Mouse (Mus musculus) liver, embryonic 16.5 days (tissue): ENCODE measurements around the gene Fbxl15. TPM values are rescaled to one million over a fixed set of nuclear protein-coding genes. Genes with fewer than 3 reads are reported as not detected.

Source experiments
- ATAC-seq: fragments of 200-750 bp; cut with Nextera tagmentation; 2 replicates; pipeline ENCODE4 v1.8.0; 2017; ENCODE audit warnings: low read depth, mild to moderate bottlenecking, moderate number of reproducible peaks, moderate library complexity
- H3K27ac ChIP-seq: fragments of 300-500 bp; sonication (generic); 2 replicates; pipeline ENCODE4 v1.5.1; 2014; ENCODE audit warnings: mild to moderate bottlenecking, low read length
- H3K27me3 ChIP-seq: fragments of 300-500 bp; sonication (generic); 2 replicates; pipeline ENCODE4 v1.6.1; 2014; ENCODE audit warnings: low read depth, low read length, mixed read lengths; ENCODE audit not compliant: control insufficient read depth, insufficient read depth
- H3K36me3 ChIP-seq: fragments of 300-500 bp; sonication (generic); 2 replicates; pipeline ENCODE4 v1.6.1; 2014; ENCODE audit warnings: mild to moderate bottlenecking; ENCODE audit not compliant: control insufficient read depth, insufficient read depth
- H3K4me1 ChIP-seq: fragments of 300-500 bp; sonication (generic); 2 replicates; pipeline ENCODE4 v1.6.1; 2014; ENCODE audit warnings: low read depth, low read length, mixed read lengths; ENCODE audit not compliant: control insufficient read depth
- H3K4me2 ChIP-seq: fragments of 300-500 bp; sonication (generic); 2 replicates; pipeline ENCODE4 v1.6.1; 2014; ENCODE audit warnings: low read depth, low read length, mixed read lengths
- H3K4me3 ChIP-seq: fragments of 300-500 bp; sonication (generic); 2 replicates; pipeline ENCODE4 v1.5.1; 2014; ENCODE audit warnings: low read depth, mild to moderate bottlenecking, low read length
- H3K9ac ChIP-seq: fragments of 300-500 bp; sonication (generic); 2 replicates; pipeline ENCODE4 v1.6.1; 2014; ENCODE audit warnings: low read depth, low read length
- H3K9me3 ChIP-seq: fragments of 300-500 bp; sonication (generic); replicated peaks from 2 replicates; pipeline ENCODE4 v1.6.1; 2016; ENCODE audit warnings: low read length; ENCODE audit not compliant: control insufficient read depth
- WGBS: fragments of 180-500 bp; shearing (Covaris S2); extraction: QIAGEN DNeasy Blood & Tissue Kit; methylation state at CpG from one replicate; pipeline ENCODE4 v1.1.7; 2014; ENCODE audit not compliant: insufficient replicate concordance; 5-methylcytosine and 5-hydroxymethylcytosine counted together
- polyA plus RNA-seq: library from polyadenylated mRNA; unstranded; fragments of >200 nt; fragmentation: Nextera tagmentation; extraction: Ambion mirVana; gene quantifications from 2 replicates; pipeline ENCODE4 v1.2.1, GENCODE M21; 2015

The Fbxl15 gene
- polyA plus RNA-seq = 11.1 and 11.6 TPM in 2 replicates

DNA sequence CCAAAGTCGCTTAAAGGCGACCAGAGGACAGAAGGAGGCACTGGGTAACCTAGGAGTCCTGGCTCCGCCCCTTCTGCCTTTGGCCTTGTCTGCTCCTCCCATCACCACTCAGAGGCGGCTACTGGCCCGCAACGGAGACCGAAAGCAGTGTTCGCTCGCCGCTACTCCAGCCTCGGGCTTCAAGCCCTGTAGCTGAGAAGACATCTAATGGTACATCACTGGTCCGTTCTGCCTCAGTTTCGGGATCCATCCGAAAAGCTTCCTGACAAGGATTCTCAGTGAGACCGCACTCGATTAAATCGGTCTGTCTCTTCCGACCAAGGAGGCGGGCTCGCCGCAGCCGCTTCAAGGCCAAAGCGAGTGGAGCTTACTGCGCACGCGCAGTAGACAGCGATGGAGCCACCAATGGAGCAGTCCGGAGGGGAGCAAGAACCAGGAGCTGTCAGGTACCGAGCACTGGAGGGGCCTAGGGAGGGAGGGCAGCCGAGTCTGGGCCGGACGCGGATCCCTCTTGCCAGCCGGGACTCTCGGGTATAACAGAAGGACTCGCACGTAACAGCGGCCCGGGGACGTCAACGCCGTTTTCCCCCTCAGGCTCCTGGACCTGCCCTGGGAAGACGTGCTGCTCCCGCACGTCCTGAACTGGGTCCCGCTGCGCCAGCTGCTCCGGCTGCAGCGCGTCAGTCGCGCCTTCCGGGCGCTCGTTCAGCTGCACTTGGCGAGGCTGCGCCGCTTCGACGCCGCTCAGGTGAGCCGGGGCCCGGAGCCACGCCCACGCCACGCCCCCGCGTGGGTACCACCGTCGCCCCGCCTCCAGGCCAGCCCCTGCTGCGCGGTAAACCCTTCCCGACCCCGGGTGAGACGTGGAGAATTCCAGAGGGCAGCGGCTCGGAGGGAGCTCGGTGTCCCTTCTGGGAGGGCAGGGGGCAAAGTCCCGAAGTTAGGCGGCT, at the start of gene Fbxl15:
Gene Fbxl15, plus strand, starts transcription at position 104 of the 950 bp plus-strand sequence.
- 0 out of 2 replicates have a peak, but pooled peaks cover 3% of the 10 kb centered on the region for H3K36me3 ChIP-seq

DNA sequence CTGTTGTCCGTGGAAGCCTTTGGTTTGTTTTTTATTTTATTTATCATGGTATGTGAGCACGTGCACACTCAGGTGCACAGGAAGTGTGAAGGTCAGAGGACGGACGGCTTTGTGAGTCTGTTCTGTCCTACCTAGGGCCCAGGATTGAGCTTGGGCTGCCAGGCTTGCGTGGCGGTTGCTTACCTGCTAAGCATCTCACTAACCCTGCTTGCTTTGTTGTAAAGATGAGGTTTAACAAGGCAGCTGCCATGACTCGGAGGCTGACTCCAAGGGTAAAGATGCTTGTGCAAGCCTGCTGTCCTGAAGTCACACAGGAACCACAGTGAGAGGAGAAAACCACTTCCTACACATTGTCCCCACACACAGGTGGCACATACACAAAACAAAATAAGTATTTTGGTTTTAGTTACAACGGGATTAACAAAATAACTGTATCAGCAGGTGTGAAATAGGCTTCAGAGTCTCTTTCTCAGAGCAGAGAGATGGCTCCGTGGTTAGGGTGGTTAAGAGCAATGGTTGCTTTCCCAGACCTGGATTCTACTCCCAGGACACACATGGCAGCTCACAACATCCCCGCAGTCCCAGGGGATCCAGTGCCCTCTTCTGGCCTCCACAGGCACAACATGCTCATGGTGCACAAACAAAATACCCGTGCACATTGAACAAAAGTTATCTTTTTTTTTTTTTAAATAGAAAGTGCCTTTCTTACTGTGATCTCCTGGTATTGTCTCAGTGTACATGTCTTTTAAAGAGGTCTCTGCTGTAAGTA, 45.7 kb upstream of the Fbxl15 start:
- no peaks in the 10 kb centered on the region for H3K9me3 ChIP-seq
- no peaks in the 10 kb centered on the region for H3K27me3 ChIP-seq
- no peaks in the 10 kb centered on the region for H3K4me1 ChIP-seq
- no peak overlapping the region for H3K9ac ChIP-seq
- H3K27ac ChIP-seq = no peak overlapping the region
- H3K4me2 ChIP-seq = no peak overlapping the region
- WGBS = 82% methylated on average over 11 of the region's 11 CpGs
- H3K36me3 ChIP-seq = peaks cover 30% of the 10 kb centered on the region
- ATAC-seq = no peak
- H3K4me3 ChIP-seq = no peak overlapping the region

More for the DNA sequence above, at the start of gene Fbxl15:
- H3K4me1 ChIP-seq = peaks cover 33% of the 10 kb centered on the region
- WGBS = under 1% methylated on average over 81 of the region's 81 CpGs
- H3K4me2 ChIP-seq = peak within 1 kb of the TSS; percentile 100
- H3K9ac ChIP-seq = peak within 1 kb of the TSS; percentile 68
- H3K4me3 ChIP-seq = peak within 1 kb of the TSS; percentile 69
- H3K27me3 ChIP-seq = peaks cover 43% of the 10 kb centered on the region
- peak; percentile 88 for ATAC-seq
- peak within 1 kb of the TSS; percentile 83 for H3K27ac ChIP-seq
- no peaks in the 10 kb centered on the region for H3K9me3 ChIP-seq

DNA sequence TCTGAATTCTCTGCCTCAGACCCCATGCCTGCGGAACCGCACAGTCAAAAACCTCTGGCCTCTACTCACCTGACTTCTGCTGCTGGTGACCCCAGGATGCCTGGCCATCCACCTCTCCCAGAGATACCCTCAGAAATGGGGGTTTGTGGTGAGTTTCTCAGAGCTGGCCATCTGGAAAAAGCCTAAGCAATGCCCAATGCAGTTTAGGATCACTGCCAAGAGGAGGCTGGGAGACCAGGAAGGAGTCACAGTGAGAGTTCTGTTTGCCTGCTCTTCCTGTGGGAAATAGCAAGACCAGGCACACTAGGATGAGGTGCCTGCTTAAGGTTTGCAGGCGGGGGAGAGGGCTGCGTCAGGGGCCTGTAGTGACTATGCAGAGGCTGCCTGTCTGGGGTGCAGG, 43.3 kb upstream of the Fbxl15 start:
- no peak for ATAC-seq
- no peak overlapping the region for H3K27ac ChIP-seq
- peaks cover 30% of the 10 kb centered on the region for H3K36me3 ChIP-seq
- no peaks in the 10 kb centered on the region for H3K9me3 ChIP-seq
- no peaks in the 10 kb centered on the region for H3K4me1 ChIP-seq
- 79% methylated on average over 4 of the region's 4 CpGs for WGBS
- no peak overlapping the region for H3K4me2 ChIP-seq
- H3K9ac ChIP-seq = no peak overlapping the region
- H3K27me3 ChIP-seq = no peaks in the 10 kb centered on the region
- no peak overlapping the region for H3K4me3 ChIP-seq

DNA sequence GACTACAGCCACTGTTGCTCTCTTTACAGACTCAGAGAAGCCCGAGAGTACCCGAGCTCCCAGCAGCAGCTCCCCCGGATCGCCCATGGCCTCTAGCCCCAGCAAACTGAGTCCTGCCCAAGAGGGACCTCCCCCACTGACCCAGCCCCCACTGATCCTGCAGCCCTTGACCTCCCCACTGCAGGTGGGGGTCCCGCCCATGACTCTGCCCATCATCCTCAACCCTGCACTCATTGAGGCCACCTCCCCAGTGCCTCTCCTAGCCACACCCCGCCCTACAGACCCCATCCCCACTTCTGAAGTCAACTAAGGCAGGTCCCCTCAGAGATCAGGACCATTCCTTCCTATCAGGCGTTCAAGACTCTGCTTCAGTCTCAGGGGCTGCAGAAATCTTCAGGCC, 42.4 kb upstream of the Fbxl15 start:
- WGBS = 74% methylated on average over 7 of the region's 7 CpGs
- no peak overlapping the region for H3K4me3 ChIP-seq
- peaks cover 30% of the 10 kb centered on the region for H3K36me3 ChIP-seq
- ATAC-seq = no peak
- no peaks in the 10 kb centered on the region for H3K4me1 ChIP-seq
- no peak overlapping the region for H3K9ac ChIP-seq
- no peaks in the 10 kb centered on the region for H3K9me3 ChIP-seq
- H3K27me3 ChIP-seq = no peaks in the 10 kb centered on the region
- no peak overlapping the region for H3K4me2 ChIP-seq
- no peak overlapping the region for H3K27ac ChIP-seq

DNA sequence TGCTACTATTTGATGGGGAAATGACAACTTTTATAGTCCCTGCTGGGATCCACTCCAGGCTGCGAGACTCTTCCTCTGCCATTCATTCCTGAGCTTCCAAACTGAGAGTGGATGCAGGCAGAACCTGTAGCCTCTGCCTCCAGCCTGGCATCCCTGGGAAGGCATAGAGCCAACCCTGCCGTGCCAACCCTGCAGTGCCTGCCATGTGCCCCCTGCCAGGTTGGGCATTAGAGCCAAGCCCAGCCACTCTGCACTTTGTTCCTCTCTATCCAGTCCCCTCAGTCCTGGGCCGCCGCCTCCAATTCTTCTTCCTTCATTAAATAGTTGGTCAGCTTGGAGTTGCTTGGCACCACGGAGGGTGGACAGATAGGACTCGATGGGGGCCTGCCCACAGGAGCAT, 41.9 kb upstream of the Fbxl15 start:
- H3K4me2 ChIP-seq = no peak overlapping the region
- H3K36me3 ChIP-seq = peaks cover 30% of the 10 kb centered on the region
- H3K4me1 ChIP-seq = no peaks in the 10 kb centered on the region
- no peaks in the 10 kb centered on the region for H3K27me3 ChIP-seq
- no peak for ATAC-seq
- no peak overlapping the region for H3K4me3 ChIP-seq
- 87% methylated on average over 6 of the region's 6 CpGs for WGBS
- no peak overlapping the region for H3K27ac ChIP-seq
- H3K9ac ChIP-seq = no peak overlapping the region
- H3K9me3 ChIP-seq = no peaks in the 10 kb centered on the region

DNA sequence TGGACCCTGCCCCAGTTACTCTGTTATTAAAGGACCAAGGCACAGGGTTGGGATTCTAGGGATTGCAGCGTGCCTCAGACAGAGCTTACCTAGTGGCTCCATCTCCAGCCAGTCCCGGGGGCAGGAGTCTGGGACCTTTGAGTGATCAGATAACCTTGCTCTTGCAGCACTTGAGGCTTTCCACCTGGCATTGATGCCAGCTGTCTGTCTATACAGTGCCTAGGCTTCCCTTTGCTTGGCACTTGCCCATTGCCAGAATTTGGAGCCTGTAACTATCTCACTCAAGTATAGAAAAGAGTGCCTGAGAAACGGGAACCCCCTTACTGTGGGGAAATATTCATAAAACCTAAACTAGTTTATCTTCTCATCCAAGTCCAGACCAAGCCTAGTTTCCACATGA, 41.1 kb upstream of the Fbxl15 start:
- Histone ChIP-seq H3K4me3 (no peak overlapping the region), H3K9me3 (no peaks in the 10 kb centered on the region), H3K4me1 (no peaks in the 10 kb centered on the region), H3K9ac (no peak overlapping the region), H3K36me3 (peaks cover 24% of the 10 kb centered on the region), H3K27me3 (no peaks in the 10 kb centered on the region), H3K27ac (no peak overlapping the region), H3K4me2 (no peak overlapping the region)
- WGBS = 70% methylated on average over 3 of the region's 3 CpGs
- ATAC-seq = no peak

DNA sequence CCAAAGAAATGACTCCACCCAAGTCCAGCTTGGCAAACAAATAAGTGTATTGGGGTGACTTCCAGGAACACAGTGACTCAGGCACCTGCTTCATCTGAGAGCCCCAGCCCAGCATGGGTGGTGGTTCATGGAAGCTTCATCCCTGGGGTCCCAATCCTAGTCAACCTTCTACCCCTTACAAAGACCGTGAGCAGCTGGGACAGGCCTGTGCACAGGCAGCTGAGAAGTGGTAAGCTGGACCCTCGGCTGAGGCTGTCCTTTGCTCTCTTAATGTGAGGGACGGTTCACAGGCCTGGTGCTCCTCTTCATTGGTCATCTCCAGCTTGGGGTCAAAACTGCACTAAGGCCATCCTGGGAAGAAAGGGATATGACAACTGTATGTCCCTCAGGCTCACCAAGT, 40.4 kb upstream of the Fbxl15 start:
- no peak overlapping the region for H3K27ac ChIP-seq
- H3K4me2 ChIP-seq = no peak overlapping the region
- H3K4me1 ChIP-seq = no peaks in the 10 kb centered on the region
- no peak overlapping the region for H3K4me3 ChIP-seq
- 85% methylated on average over 3 of the region's 3 CpGs for WGBS
- peaks cover 18% of the 10 kb centered on the region for H3K36me3 ChIP-seq
- H3K9ac ChIP-seq = no peak overlapping the region
- no peak for ATAC-seq
- H3K9me3 ChIP-seq = no peaks in the 10 kb centered on the region
- H3K27me3 ChIP-seq = peaks cover 3% of the 10 kb centered on the region

DNA sequence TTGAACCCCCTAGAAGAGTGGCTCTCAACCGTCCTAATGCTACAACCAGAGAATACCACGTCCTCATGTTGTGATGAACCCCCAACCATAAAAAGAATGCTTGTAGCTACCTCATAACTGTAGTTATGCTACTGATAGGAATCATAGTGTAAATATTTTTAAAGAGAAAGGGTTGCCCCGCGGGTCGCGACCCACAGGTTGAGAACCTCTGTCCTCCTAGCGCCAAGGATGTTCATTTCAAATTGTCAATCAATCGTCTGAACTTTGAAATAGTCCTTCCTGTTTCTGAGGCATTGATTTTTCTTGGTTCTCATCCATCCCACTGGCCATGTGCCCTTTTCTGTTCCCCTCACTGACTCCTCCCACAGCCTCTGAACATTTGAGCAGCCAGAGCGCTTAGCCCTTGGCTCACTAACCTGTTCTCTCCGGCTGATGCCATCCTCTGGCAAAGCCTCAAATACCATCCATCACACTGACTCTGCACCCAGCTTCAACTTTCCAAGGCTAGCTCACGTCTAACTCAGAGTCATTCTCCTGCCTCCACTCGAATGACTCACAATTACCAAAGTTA, 37.4 kb upstream of the Fbxl15 start:
- WGBS = 44% methylated on average over 12 of the region's 12 CpGs
- peaks cover 6% of the 10 kb centered on the region for H3K27me3 ChIP-seq
- no peak overlapping the region for H3K4me3 ChIP-seq
- no peaks in the 10 kb centered on the region for H3K36me3 ChIP-seq
- ATAC-seq = no peak
- H3K9ac ChIP-seq = no peak overlapping the region
- no peak overlapping the region for H3K27ac ChIP-seq
- no peak overlapping the region for H3K4me2 ChIP-seq
- no peaks in the 10 kb centered on the region for H3K9me3 ChIP-seq
- H3K4me1 ChIP-seq = no peaks in the 10 kb centered on the region
